Mouse (Mus musculus) lung, adult 2 months (tissue): ENCODE measurements around the gene Casq1.

Source experiments
- CTCF ChIP-seq: fragments of 200-500 bp; IDR thresholded peaks from 2 replicates; pipeline ENCODE4 v1.5.1; 2011; ENCODE audit warnings: mild to moderate bottlenecking, low read length, control low read depth; ENCODE audit not compliant: insufficient read depth
- POLR2A ChIP-seq: fragments of 200-500 bp; IDR thresholded peaks from 2 replicates; pipeline ENCODE4 v1.6.1; 2011; ENCODE audit warnings: low read depth, mild to moderate bottlenecking, control low read depth, low read length, borderline replicate concordance; ENCODE audit errors: extremely low read depth

DNA sequence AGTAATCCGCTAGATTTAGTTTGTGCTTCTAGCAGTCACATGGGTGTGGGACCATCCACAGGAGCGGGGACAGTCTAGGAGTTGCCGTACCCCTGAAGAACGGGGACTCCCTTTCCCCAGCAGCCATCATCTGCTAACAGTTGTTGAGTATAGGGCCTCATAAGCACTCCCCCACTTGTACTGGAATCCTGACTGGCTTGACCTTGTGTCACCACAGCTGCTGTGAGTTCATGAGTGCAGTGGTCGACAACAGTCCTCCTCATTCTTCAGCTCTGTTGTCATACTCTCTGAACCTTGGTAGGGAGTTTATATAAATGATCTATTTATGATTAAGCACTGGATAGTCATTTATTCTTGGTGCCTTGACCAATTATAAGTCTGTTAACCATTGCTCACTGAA is 49.9 kb downstream of the Casq1 start:
- TF ChIP-seq CTCF, result no peak
- TF ChIP-seq POLR2A, result no peak
